Mouse (Mus musculus) intestine, postnatal 0 days (tissue): Measurements from ENCODE around the gene Hoxc8. TPM values are rescaled to one million over a fixed set of nuclear protein-coding genes. Genes with fewer than 3 reads are reported as not detected.

Experiments used
- ATAC-seq: fragments of 200-750 bp; cut with Nextera tagmentation; 2 replicates; pipeline ENCODE4 v1.8.0; 2017; ENCODE audit warnings: mild to moderate bottlenecking, moderate TSS enrichment, moderate library complexity
- H3K27ac ChIP-seq: fragments of 300-500 bp; sonication (generic); 2 replicates; pipeline ENCODE4 v1.5.1; 2014; ENCODE audit warnings: mild to moderate bottlenecking, low read depth, low read length, moderate library complexity
- H3K27me3 ChIP-seq: fragments of 300-500 bp; sonication (generic); replicated peaks from 2 replicates; pipeline ENCODE4 v1.6.1; 2014; ENCODE audit warnings: low read length, mixed read lengths; ENCODE audit not compliant: control insufficient read depth, insufficient read depth
- H3K36me3 ChIP-seq: fragments of 300-500 bp; sonication (generic); 2 replicates; pipeline ENCODE4 v1.6.1; 2014; ENCODE audit warnings: mild to moderate bottlenecking, moderate library complexity; ENCODE audit not compliant: control insufficient read depth, insufficient read depth
- H3K4me1 ChIP-seq: fragments of 300-500 bp; sonication (generic); replicated peaks from 2 replicates; pipeline ENCODE4 v1.6.1; 2014; ENCODE audit warnings: antibody characterized with exemption, low read length, mixed read lengths; ENCODE audit not compliant: control insufficient read depth, insufficient read depth
- H3K4me2 ChIP-seq: fragments of 300-500 bp; sonication (generic); replicated peaks from 2 replicates; pipeline ENCODE4 v1.6.1; 2014; ENCODE audit warnings: low read depth, mild to moderate bottlenecking, moderate library complexity
- H3K4me3 ChIP-seq: fragments of 300-500 bp; sonication (generic); 2 replicates; pipeline ENCODE4 v1.5.1; 2014; ENCODE audit warnings: low read depth, low read length
- H3K9ac ChIP-seq: fragments of 300-500 bp; sonication (generic); 2 replicates; pipeline ENCODE4 v1.6.1; 2014; ENCODE audit warnings: mild to moderate bottlenecking, low read depth, low read length
- H3K9me3 ChIP-seq: fragments of 300-500 bp; sonication (generic); 2 replicates; pipeline ENCODE4 v1.6.1; 2016; ENCODE audit warnings: mixed run types; ENCODE audit not compliant: control insufficient read depth
- CTCF ChIP-seq: sonication (generic); IDR thresholded peaks from 2 replicates; pipeline ENCODE4 v1.5.1; 2016; ENCODE audit warnings: low read depth, mild to moderate bottlenecking, control low read depth, antibody characterized with exemption, moderate library complexity
- WGBS: fragments of 180-500 bp; shearing (Covaris S2); extraction: QIAGEN DNeasy Blood & Tissue Kit; methylation state at CpG from one replicate; pipeline ENCODE4 v1.1.7; 2014; 5-methylcytosine and 5-hydroxymethylcytosine counted together
- polyA plus RNA-seq: library from polyadenylated mRNA; unstranded; fragments of >200 nt; fragmentation: Nextera tagmentation; extraction: Ambion mirVana; gene quantifications from 2 replicates; pipeline ENCODE4 v1.2.1, GENCODE M21; 2015

Gene Hoxc8
- polyA plus RNA-seq, 1 experiment from 2014 or later = 3.5 TPM

DNA sequence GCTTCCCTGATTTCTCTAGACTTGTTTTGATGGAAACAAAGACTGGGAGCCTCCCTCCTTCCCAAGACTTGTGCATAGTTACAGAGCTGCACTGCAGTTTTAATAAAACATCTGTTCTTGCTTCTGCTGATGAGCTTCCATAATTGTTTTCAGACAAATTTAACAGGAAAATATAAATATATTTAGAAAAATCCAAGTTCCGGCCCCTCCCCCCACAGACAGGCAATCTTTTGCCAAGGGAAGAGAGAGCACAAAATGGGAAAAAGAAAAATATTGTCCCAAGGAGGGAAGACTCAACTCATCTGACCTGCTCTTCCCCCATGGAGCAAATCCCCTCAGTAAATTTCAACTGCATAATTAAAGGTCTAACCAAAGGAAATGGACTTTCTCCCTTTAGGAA is 15.9 kb downstream of the Hoxc8 start:
- peak overlapping the region; percentile 44 for H3K4me2 ChIP-seq
- H3K9me3 ChIP-seq = no peaks in the 10 kb centered on the region
- H3K4me3 ChIP-seq = no peak overlapping the region
- 28% methylated on average over 1 of the region's 1 CpGs for WGBS
- H3K27ac ChIP-seq = no peak overlapping the region
- ATAC-seq = no peak
- H3K27me3 ChIP-seq = peaks cover 99% of the 10 kb centered on the region
- H3K36me3 ChIP-seq = no peaks in the 10 kb centered on the region
- TF ChIP-seq CTCF = no peak
- H3K9ac ChIP-seq = no peak overlapping the region
- H3K4me1 ChIP-seq = 0 out of 2 replicates have a peak, but pooled peaks cover 2% of the 10 kb centered on the region

DNA sequence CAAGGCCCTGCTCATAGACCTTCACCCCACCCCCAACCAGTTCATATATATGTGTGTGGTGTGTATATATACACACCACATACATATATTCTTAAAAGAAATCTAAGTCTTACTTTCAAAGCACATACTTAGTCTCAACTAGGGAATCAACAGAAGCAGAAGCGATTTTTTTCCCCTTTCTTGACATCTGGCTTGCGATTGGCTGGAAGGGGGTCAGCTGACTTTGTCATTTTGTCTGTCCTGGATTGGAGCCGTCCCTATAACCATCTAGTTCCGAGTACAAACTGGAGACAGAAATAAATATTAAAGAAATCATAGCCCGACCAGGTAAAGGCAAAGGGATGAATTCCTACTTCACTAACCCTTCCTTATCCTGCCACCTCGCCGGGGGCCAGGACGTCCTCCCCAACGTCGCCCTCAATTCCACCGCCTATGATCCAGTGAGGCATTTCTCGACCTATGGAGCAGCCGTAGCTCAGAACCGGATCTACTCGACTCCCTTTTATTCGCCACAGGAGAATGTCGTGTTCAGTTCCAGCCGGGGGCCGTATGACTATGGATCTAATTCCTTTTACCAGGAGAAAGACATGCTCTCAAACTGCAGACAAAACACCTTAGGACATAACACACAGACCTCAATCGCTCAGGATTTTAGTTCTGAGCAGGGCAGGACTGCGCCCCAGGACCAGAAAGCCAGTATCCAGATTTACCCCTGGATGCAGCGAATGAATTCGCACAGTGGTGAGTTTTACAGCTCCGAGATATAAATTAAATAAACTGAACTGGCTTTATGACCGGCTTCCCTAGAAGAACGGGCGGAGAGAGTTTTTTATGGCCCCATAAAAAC is 19.1 kb downstream of the Hoxc8 start:
- TF ChIP-seq CTCF = no peak
- Histone ChIP-seq H3K27ac (peak overlapping the region; percentile 9; the same call in 1 of the 2 replicates), H3K36me3 (no peaks in the 10 kb centered on the region), H3K4me1 (0 out of 2 replicates have a peak, but pooled peaks cover 2% of the 10 kb centered on the region), H3K27me3 (peaks cover 97% of the 10 kb centered on the region), H3K9ac (0 out of 2 replicates have a peak overlapping the region, but pooled peaks have one; percentile 48), H3K4me2 (peak overlapping the region; percentile 49), H3K9me3 (no peaks in the 10 kb centered on the region), H3K4me3 (peak overlapping the region; percentile 27)
- 2% methylated on average over 27 of the region's 27 CpGs for WGBS
- no peak for ATAC-seq

GRCm38 (mm10) chr15:103010112-103010846 is 19.9 kb downstream of the Hoxc8 start:
- WGBS = 2% methylated on average over 31 of the region's 31 CpGs
- Histone ChIP-seq H3K4me3 (peak overlapping the region; percentile 27), H3K4me1 (0 out of 2 replicates have a peak, but pooled peaks cover 2% of the 10 kb centered on the region), H3K9me3 (no peaks in the 10 kb centered on the region), H3K9ac (peak overlapping the region; percentile 48), H3K36me3 (no peaks in the 10 kb centered on the region), H3K27ac (peak overlapping the region; percentile 47; the same call in 1 of the 2 replicates), H3K4me2 (peak overlapping the region; percentile 49), H3K27me3 (peaks cover 97% of the 10 kb centered on the region)
- no peak for ATAC-seq
- TF ChIP-seq CTCF = no peak

DNA sequence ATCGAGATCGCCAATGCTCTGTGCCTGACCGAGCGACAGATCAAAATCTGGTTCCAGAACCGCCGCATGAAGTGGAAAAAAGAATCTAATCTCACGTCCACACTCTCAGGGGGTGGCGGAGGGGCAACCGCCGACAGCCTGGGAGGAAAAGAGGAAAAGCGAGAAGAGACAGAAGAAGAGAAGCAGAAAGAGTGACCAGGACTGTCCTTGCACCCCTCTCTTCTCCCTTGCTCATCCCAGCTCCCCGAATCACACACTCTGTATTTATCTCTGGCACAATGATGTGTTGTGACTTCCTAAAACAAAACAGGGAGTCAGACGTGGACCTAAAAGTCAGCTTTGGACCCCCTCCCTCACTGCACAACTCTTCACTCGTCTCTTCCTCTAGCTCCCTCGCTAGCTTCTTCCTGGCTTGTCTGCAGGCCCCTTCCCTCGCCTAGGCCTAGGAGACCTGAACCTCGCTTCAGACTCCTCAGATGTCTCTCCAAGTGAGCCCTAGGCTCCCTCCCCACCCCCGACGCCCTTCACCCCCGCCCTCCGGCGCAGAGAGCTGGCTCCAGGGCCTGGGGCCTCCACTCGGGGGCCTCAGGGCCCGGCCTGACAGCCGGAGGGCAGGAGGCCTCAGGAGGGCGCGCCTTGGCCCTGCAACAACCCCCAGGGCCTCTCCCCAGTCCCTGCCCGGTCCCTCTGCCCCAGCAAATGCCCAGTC is 20.6 kb downstream of the Hoxc8 start:
- Histone ChIP-seq H3K4me2 (peak overlapping the region; percentile 49), H3K4me1 (0 out of 2 replicates have a peak, but pooled peaks cover 2% of the 10 kb centered on the region), H3K9ac (peak overlapping the region; percentile 48), H3K9me3 (no peaks in the 10 kb centered on the region), H3K27me3 (peaks cover 94% of the 10 kb centered on the region), H3K4me3 (peak overlapping the region; percentile 27), H3K36me3 (no peaks in the 10 kb centered on the region), H3K27ac (peak overlapping the region; percentile 47; the same call in 1 of the 2 replicates)
- no peak for TF ChIP-seq CTCF
- ATAC-seq = no peak
- 11% methylated on average over 28 of the region's 28 CpGs for WGBS

GRCm38 (mm10) chr15:103011928-103012486 is 21.6 kb downstream of the Hoxc8 start:
- Histone ChIP-seq H3K9me3 (no peaks in the 10 kb centered on the region), H3K27ac (peak overlapping the region; percentile 41; the same call in 1 of the 2 replicates), H3K27me3 (peaks cover 92% of the 10 kb centered on the region), H3K4me3 (peak overlapping the region; percentile 23), H3K36me3 (no peaks in the 10 kb centered on the region), H3K9ac (peak overlapping the region; percentile 37; the same call in 1 of the 2 replicates), H3K4me2 (peak overlapping the region; percentile 49), H3K4me1 (0 out of 2 replicates have a peak, but pooled peaks cover 2% of the 10 kb centered on the region)
- no peak for ATAC-seq
- TF ChIP-seq CTCF = no peak
- 8% methylated on average over 26 of the region's 26 CpGs for WGBS
